Mouse (Mus musculus): ENCODE results near the gene Ank.

Ank gene

GRCm38 (mm10) chr15:27612533-27613221, 146.2 kb downstream of the Ank start:
- peak; percentile 75 for DNase-seq

- no peak for DNase-seq
Measured at GRCm38 (mm10) chr15:27613255-27613654, 146.8 kb downstream of the Ank start.

GRCm38 (mm10) chr15:27616159-27616558, 149.7 kb downstream of the Ank start:
- no peak for DNase-seq

GRCm38 (mm10) chr15:27617227-27617626, 150.8 kb downstream of the Ank start:
- no peak for DNase-seq

- DNase-seq = no peak
Measured at GRCm38 (mm10) chr15:27618778-27619533, 152.5 kb downstream of the Ank start.

- no peak for DNase-seq
Measured at GRCm38 (mm10) chr15:27619683-27620082, 153.2 kb downstream of the Ank start.

- DNase-seq = peak in 1 of 2 experiments; percentile 33
Measured at GRCm38 (mm10) chr15:27620475-27621185, 154.2 kb downstream of the Ank start.

GRCm38 (mm10) chr15:27623286-27623685, 156.8 kb downstream of the Ank start:
- DNase-seq = no peak

- peak; percentile 80 to 81 for DNase-seq
Measured at GRCm38 (mm10) chr15:27625014-27625889, 158.8 kb downstream of the Ank start.

GRCm38 (mm10) chr15:27625890-27626255, 159.4 kb downstream of the Ank start:
- DNase-seq = no peak

GRCm38 (mm10) chr15:27626314-27626713, 159.8 kb downstream of the Ank start:
- no peak for DNase-seq

- peak; percentile 49 to 56 for DNase-seq
Measured at GRCm38 (mm10) chr15:27627794-27628193, 161.3 kb downstream of the Ank start.

GRCm38 (mm10) chr15:27629046-27629445, 162.6 kb downstream of the Ank start:
- DNase-seq = no peak

GRCm38 (mm10) chr15:27629800-27630600, 163.5 kb downstream of the Ank start:
- DNase-seq = peak; percentile 39 to 48

GRCm38 (mm10) chr15:27630601-27631383, 164.3 kb downstream of the Ank start, which contains the start of gene Otulin:
Gene Otulin (minus strand): TSS chr15:27630693.
- peak; percentile 99 for DNase-seq

- DNase-seq = no peak
Measured at GRCm38 (mm10) chr15:27633941-27634900, 167.7 kb downstream of the Ank start.

- peak; percentile 57 to 63 for DNase-seq
Measured at GRCm38 (mm10) chr15:27641171-27641570, 174.7 kb downstream of the Ank start.

- DNase-seq = peak; percentile 66 to 71
Measured at GRCm38 (mm10) chr15:27642895-27643294, 176.4 kb downstream of the Ank start.
